Mouse (Mus musculus) embryo, embryonic 9.5 days (tissue): Measurements from ENCODE around the gene Cfap97d1.

Experiments
- DNase-seq: peaks from one replicate; pipeline ENCODE4 v3.0.0-alpha.2; 2017; ENCODE audit errors: extremely low spot score

Gene Cfap97d1

DNA sequence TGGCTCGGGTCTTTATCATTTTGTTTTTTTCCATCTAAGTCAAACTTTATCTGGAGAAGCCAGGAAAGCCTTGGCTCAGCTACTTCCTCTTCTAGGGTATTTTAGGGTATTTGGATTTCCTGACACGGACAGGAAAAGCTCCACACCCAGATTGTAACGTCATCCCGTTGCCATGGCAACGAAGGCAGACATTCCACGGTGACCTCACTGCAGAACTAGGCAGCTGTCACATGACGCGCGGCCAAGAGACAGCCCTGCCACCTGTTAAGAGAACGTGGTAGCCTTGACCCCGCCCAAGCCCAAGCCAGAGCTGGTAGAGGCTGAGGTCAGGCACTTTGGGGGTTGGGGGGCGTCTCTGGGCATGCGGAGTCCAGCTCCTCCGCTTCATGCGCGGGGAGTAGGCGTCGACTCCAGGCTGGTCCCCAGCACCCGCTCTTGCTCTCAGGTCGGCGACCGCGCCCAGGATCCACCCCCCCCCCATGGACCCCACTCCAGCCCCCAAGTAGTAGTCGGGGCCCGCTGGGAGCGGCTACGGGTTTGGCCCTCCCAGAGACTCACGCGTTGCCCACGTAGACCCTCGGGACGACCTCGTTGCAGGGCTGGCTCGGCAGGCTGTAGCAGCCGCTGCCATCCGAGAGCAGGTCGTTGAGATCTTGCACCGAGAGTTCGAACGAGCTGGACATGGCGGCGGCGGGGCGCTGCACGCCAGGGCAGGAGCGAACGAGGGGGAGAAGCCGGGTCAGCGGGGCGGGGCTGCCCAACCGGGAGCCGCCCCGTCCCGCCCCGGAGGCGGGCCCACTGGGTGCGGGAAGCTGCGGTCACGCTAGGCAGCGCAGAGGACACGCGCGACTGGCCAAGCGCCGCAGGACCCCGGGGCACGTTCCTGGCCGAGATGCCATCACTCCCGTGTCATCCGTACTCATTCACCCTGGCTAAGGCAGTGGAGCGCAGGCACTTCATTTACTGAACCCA is at the start of gene Cfap97d1:
Gene Cfap97d1 (plus strand): TSS at position 226 of the 972 bp plus-strand sequence.
- DNase-seq, result peak; percentile 89

DNA sequence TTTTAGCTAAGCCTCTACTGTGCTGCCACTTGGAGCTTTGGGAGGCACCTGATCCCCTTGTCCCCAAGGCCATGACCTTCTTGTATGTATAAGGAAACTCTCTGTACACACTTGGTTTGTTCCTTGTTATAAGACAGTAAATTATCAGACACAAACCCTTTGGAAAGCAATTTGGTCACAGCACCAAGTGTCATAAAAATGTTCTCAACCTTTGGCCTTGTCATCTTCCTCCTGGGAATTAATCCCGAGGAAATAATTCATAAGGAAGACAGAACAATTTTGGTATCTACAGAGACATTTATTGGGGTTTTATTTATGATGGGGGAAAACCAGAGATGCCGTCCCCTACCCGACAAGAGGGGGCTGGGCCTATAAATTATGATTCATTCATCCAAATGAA is 48.3 kb upstream of the Cfap97d1 start:
- DNase-seq, result no peak

GRCm38 (mm10) chr11:101936421-101936820 is 47.7 kb upstream of the Cfap97d1 start:
- DNase-seq, result no peak

GRCm38 (mm10) chr11:101937108-101937507 is 47.0 kb upstream of the Cfap97d1 start:
- peak; percentile 50 for DNase-seq

DNA sequence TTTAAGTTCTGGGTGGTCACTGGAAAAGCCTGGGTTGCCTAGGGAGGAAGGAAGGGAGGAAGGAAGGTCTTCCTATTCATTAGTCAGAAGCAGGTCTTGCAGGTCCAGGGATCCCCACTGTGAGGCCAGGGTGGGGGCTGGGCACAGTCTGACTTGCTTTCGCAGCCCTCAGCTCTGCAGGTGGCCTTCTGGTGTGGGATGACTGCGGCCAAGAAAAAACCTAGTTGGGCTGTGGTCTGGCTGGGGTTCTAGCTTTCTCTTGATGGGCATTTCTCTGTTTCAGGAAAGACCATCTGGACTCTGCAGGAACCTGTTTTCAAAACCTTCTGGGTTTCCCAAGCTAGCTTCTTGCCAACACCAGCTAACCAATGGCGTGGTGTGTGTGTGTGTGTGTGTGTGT is 41.0 kb upstream of the Cfap97d1 start:
- DNase-seq, result no peak

- peak; percentile 67 for DNase-seq
These were observed 37.6 kb upstream of the Cfap97d1 start for GRCm38 (mm10) chr11:101946525-101946924.

DNA sequence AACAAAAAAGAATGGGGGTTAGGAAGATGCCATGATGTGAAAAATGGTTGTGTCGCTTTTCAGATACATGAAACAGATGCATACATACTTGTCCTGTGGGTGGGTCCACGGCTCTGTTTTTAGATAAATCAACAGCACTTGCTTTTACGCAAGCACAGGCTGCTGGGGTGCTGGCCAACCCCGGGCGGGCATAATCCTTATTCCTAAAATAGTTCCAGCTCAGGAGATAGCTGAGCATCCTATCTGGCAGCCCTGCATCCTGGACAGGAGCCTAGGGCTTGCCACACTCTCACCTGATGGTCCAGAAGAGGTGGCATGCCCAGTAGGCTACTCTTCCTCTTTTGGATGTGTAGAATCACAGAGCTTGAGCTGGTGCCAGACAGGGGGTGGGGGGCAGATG is 34.1 kb upstream of the Cfap97d1 start:
- no peak for DNase-seq

DNA sequence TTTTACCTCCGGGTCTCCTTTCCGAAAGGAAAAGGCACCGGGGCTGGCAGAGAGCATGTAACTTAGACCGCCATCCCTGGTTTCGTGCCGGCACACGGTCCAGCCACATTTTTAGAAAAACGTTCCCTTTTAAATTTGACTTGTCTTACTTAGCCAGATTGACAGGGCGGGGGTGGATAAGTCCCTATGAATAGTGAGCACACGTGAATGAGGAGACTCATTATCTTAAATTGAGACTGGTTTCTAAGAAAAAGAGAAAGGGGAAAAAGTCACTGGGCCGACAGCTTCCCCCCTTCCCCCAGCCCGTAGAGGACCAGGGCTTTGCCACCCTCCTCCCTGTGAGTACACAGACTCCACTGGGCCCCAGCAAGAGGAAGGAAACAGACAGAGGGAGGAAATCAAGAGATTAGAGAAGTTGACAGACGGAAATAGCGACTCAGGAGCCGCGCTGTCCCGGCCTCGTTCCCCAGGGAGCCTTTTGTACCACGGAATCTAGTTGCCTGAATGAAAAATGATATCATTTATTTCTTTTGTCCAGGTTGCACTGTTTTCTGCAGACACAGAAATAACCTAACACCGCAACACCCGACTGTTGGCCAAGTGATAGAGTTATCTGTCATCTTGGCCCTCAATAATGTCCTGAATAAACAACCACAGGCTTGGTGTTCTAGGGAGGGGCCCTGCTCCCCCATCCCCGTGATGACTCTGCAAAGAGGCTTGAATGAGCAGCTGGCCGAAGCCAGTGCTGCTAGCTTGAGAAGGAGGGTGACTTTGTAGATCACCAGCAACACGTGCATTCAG is 31.3 kb upstream of the Cfap97d1 start:
- DNase-seq, result no peak

GRCm38 (mm10) chr11:101953441-101953840 is 30.6 kb upstream of the Cfap97d1 start:
- no peak for DNase-seq

- DNase-seq, result no peak
These were observed 26.6 kb upstream of the Cfap97d1 start for GRCm38 (mm10) chr11:101957476-101957875.

GRCm38 (mm10) chr11:101963043-101963442 is 21.0 kb upstream of the Cfap97d1 start:
- no peak for DNase-seq

DNA sequence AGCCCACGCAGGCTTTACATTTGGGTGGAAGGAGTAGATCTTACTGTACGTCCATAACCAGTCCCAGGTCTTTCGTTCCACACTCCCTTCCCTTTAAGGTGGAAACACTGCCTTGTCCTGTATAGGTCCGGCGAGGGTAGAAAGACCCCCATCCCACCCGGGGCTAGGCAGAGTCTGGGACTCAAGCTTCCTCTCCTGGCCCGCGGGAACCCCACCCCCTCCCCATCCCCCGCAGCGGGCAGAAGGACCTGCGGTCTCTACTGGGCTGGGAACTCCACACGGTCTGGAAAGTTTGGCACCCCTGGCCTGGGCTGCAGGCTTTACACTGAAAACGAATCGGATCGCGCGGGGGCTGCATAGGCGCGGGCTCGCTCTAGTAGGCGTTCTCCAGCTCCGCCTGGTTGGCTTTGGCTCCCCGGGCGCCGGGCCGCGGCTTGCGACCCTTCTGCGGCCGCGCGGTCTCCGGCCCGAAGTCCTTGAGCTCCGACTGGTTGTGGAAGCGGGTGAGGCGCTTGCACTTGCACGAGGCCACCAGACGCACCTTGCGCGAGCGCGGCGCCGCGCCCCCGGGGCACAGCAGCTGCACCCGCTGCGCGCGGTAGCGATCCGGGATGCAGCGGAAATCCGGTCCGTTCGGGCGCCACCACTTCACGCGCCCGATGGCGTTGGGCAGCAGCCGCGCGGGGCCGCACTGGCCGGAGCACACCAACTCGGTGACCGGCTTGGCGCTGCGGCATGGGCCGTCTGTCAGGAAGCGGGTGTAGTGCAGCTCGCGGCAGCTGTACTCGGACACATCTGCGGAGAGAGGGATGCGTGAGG is 20.4 kb upstream of the Cfap97d1 start:
- peak; percentile 68 for DNase-seq

- no peak for DNase-seq
These were observed 19.4 kb upstream of the Cfap97d1 start for GRCm38 (mm10) chr11:101964647-101965046.

DNA sequence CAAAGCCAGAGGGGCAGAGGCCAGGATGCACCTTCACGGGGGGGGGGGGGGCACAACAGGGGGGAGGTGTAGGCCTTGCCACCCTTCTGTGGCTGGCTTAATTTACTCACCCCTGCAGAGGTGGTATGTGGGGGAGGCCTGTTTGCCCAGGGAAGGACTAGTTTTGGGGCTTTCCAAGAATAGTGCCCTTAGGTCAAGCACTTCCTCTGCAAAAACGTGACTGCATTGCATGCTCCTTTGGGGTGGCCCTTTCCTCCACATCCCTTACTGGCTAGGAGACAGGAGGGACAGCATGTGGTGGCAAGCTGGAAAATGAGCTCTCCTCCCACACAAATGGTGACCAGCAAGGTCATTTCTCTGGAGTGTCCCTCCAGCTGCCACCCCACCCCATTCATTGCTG is 18.5 kb upstream of the Cfap97d1 start:
- DNase-seq, result no peak

DNA sequence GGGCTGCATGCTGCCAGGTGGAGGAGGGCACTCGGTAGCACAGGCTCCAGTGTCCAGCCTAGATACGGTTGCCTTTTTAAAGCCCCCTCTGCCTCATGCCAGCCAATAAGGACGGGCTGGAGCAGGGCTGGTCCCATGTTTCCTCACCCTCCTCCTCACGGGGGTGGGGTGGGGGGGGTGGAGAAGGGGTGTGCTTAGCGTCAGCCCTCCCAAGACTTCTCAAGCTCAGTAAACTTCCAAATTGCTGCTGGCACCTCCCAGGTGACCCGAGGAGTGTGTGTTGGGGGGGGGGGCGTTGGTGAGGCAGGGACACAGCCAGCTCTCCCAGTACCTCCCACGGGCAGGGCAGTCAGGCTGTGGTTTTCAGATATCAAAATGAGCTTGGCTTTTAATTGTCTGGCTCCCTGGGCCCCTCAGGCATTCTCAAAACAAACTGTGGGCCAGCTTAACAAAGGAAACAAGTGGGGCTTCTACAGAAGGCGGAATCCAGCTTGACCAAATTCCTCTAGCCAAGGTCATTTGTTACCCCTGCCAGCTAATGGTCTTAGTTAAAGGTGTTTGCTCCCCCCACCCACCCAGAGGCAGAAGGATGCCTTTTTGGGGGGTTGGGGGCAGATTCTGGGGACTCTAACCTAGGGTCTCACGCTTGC is 17.0 kb upstream of the Cfap97d1 start, which contains the start of gene Sost:
Gene Sost (minus strand): TSS at position 51 of the 650 bp plus-strand sequence.
- no peak for DNase-seq

DNA sequence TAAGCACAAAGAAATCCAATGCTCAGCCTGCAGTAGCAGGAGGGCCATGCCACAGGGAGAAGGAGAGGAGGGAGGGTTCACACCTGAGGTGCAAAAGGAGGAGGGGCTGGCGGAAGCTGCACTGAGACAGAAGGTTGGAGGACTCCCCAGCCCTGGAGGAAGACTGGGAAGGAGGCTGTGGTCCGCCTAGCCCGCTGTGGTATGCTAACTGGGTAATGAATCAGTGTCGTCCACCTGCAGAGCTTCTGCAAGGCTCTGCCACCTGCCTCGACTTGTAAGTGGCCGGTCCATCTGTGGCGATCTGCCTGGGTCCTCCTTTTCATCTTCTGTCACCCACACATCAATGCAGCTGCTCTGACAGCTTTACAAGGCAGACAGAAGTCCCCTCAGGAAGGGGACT is 15.8 kb upstream of the Cfap97d1 start:
- no peak for DNase-seq

DNA sequence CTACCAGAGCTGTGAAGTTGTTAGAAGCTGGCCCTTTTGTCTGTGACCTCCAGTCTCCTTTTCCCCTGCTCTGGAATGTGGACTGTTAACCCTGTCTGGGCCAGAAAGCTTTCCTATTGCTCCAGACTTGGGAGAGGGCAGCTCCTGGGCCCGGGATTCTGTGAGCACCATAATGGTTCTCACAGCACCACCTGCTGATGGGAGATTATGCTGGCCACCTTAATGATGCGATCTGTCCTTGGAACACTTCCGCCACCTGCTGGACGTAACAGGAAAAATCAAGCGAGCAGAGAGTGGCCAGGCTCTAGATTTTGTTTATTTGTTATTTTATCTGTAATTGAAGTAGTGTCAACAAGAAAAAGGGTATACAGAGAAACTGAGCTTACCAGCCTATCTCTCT is 15.3 kb upstream of the Cfap97d1 start:
- peak; percentile 86 for DNase-seq

DNA sequence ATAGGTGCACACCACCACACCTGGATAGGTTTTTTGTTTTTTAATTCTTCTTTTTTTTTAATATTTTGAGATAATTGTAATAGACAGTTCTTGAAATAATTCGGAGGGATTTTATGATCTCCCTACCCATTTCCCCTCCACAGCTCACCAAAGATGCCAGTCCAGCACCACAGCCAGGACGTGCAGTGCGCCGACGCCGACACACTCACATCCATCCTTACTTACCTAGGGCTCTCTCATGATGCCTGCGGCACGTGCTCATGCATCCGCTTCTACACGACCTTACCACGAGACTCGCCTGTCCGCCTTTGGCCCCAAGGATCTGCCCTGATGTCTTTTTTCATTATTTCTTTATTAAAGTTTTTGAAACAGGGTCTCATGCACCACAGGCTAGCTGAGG is 14.2 kb upstream of the Cfap97d1 start:
- no peak for DNase-seq

GRCm38 (mm10) chr11:101971410-101971809 is 12.7 kb upstream of the Cfap97d1 start:
- no peak for DNase-seq

DNA sequence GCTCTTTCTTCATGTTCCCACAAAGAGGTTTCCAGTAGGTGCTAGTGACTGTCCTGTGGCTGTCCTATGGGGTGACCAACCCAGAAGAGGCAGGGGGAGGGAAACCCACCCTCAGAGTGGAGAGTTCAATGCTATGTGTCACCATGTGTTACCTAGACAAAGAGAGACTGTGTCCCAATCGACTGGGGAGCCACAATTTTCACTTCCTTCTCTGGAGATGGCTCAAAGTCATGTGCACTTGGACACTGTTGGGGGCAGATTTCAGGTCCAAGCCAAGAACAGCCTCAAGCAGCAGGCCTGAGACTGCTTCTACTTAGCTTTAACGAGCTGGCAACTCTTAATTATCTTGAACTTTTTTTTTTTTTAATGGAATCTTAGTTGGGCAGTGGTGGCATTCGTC is 12.0 kb upstream of the Cfap97d1 start:
- no peak for DNase-seq

GRCm38 (mm10) chr11:101972651-101973050 is 11.4 kb upstream of the Cfap97d1 start:
- DNase-seq, result no peak
